Mouse (Mus musculus) intestine, postnatal 0 days (tissue): Measurements from ENCODE around the gene Camta1. TPM values are rescaled to one million over a fixed set of nuclear protein-coding genes. Genes with fewer than 3 reads are reported as not detected.

ENCODE experiments used
- ATAC-seq: fragments of 200-750 bp; cut with Nextera tagmentation; 2 replicates; pipeline ENCODE4 v1.8.0; 2017; ENCODE audit warnings: mild to moderate bottlenecking, moderate TSS enrichment, moderate library complexity
- H3K27ac ChIP-seq: fragments of 300-500 bp; sonication (generic); 2 replicates; pipeline ENCODE4 v1.5.1; 2014; ENCODE audit warnings: mild to moderate bottlenecking, low read depth, low read length, moderate library complexity
- H3K27me3 ChIP-seq: fragments of 300-500 bp; sonication (generic); replicated peaks from 2 replicates; pipeline ENCODE4 v1.6.1; 2014; ENCODE audit warnings: low read length, mixed read lengths; ENCODE audit not compliant: control insufficient read depth, insufficient read depth
- H3K36me3 ChIP-seq: fragments of 300-500 bp; sonication (generic); 2 replicates; pipeline ENCODE4 v1.6.1; 2014; ENCODE audit warnings: mild to moderate bottlenecking, moderate library complexity; ENCODE audit not compliant: control insufficient read depth, insufficient read depth
- H3K4me1 ChIP-seq: fragments of 300-500 bp; sonication (generic); replicated peaks from 2 replicates; pipeline ENCODE4 v1.6.1; 2014; ENCODE audit warnings: antibody characterized with exemption, low read length, mixed read lengths; ENCODE audit not compliant: control insufficient read depth, insufficient read depth
- H3K4me2 ChIP-seq: fragments of 300-500 bp; sonication (generic); replicated peaks from 2 replicates; pipeline ENCODE4 v1.6.1; 2014; ENCODE audit warnings: low read depth, mild to moderate bottlenecking, moderate library complexity
- H3K4me3 ChIP-seq: fragments of 300-500 bp; sonication (generic); 2 replicates; pipeline ENCODE4 v1.5.1; 2014; ENCODE audit warnings: low read depth, low read length
- H3K9ac ChIP-seq: fragments of 300-500 bp; sonication (generic); 2 replicates; pipeline ENCODE4 v1.6.1; 2014; ENCODE audit warnings: mild to moderate bottlenecking, low read depth, low read length
- H3K9me3 ChIP-seq: fragments of 300-500 bp; sonication (generic); 2 replicates; pipeline ENCODE4 v1.6.1; 2016; ENCODE audit warnings: mixed run types; ENCODE audit not compliant: control insufficient read depth
- CTCF ChIP-seq: sonication (generic); IDR thresholded peaks from 2 replicates; pipeline ENCODE4 v1.5.1; 2016; ENCODE audit warnings: low read depth, mild to moderate bottlenecking, control low read depth, antibody characterized with exemption, moderate library complexity
- WGBS: fragments of 180-500 bp; shearing (Covaris S2); extraction: QIAGEN DNeasy Blood & Tissue Kit; methylation state at CpG from one replicate; pipeline ENCODE4 v1.1.7; 2014; 5-methylcytosine and 5-hydroxymethylcytosine counted together
- polyA plus RNA-seq: library from polyadenylated mRNA; unstranded; fragments of >200 nt; fragmentation: Nextera tagmentation; extraction: Ambion mirVana; gene quantifications from 2 replicates; pipeline ENCODE4 v1.2.1, GENCODE M21; 2015

Camta1 gene
- polyA plus RNA-seq, 1 experiment from 2014 or later: 54.1 TPM

DNA sequence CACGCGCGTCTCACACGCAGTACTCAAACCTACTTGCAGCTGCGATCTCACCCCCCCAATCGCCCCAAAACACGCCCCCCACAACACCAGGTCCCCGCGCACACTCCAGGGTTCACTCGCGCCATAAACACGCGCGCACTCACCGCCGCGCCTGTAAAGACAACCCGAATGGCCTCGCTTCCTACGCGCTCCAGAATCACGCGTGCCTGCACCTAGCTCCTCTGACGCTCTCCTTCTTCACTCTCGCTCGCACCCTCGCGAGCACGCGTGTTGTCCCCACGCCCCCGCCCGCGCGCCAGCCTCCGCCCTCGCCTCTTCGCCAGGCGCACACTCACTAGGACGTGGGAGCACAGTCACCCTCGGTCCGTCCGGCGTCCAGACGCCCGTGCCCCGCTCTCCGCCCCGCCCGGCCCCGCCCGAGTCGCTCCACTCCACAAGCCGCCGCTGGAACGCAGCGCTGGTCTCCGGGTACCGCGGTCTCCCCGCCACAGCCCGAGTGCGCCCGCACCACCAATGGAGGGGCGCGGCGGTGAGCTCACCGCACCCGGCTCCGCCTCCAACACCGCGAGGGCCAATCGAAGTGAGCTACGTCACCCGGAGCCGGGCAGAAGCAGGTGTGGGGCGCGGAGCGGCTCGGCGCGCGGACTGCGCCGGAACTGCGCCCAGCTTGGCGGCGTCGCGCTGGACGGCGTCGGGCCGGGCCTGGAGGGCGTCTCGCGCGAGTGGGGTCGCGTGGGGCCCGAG is 753.5 kb downstream of the Camta1 start:
- peak; percentile 99 for ATAC-seq
- Histone ChIP-seq H3K36me3 (no peaks in the 10 kb centered on the region), H3K4me2 (peak overlapping the region; percentile 97), H3K9ac (peak overlapping the region; percentile 40), H3K27me3 (peaks cover 55% of the 10 kb centered on the region), H3K9me3 (no peaks in the 10 kb centered on the region), H3K27ac (no peak overlapping the region; the same call in none of the 2 replicates), H3K4me1 (0 out of 2 replicates have a peak, but pooled peaks cover 4% of the 10 kb centered on the region), H3K4me3 (peak overlapping the region; percentile 56)
- WGBS: under 1% methylated on average over 89 of the region's 101 CpGs
- no peak for TF ChIP-seq CTCF

DNA sequence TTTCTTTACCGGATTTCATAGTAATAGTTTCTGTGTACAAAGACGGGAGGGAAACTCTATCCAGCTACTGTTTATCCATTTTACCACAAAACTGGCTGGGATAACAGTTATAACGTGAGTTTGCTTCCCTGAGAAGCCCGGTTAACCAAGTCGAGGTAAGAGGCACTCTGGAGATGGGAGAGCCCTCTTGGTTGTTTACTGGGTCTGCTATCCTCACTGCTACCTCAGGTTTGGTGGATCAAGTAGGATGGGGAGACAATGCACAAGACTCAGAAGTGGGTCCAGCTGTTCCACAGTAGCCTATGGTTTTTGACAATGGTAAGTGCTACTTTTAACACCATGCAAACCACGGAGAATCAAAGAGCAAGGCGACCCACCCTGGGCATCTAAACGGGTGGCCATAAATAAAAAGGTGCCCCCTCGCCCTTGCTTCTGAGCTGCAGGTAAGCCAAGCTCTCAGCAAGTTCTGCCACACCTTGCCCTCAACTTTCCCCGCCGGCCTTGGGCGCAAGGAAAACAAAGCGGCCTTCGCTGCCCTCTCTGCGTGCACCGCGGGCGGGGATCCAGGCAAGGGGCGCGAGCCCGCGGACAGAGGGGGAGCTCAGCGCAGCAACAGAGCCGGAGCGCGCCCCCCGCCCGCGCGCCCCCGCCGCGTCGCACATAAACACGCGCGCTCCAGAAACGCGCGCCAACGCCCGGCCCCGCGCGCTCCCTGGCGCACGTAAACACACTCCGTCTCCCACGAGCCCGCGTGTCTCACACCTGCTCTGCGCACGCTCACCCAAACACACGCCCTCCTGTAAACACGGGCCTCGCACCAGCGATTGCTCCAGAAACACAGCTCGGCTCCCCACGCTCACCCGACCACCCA is 754.3 kb downstream of the Camta1 start:
- peak overlapping the region; percentile 56 for H3K4me3 ChIP-seq
- peaks cover 55% of the 10 kb centered on the region for H3K27me3 ChIP-seq
- ATAC-seq: no peak
- H3K9ac ChIP-seq: peak overlapping the region; percentile 40
- no peak for TF ChIP-seq CTCF
- peak overlapping the region; percentile 97 for H3K4me2 ChIP-seq
- H3K27ac ChIP-seq: no peak overlapping the region
- H3K9me3 ChIP-seq: no peaks in the 10 kb centered on the region
- no peaks in the 10 kb centered on the region for H3K36me3 ChIP-seq
- H3K4me1 ChIP-seq: 0 out of 2 replicates have a peak, but pooled peaks cover 4% of the 10 kb centered on the region
- 4% methylated on average over 46 of the region's 60 CpGs for WGBS

GRCm38 (mm10) chr4:151106468-151106867 is 755.2 kb downstream of the Camta1 start:
- H3K27ac ChIP-seq: no peak overlapping the region
- H3K4me3 ChIP-seq: no peak overlapping the region
- no peak overlapping the region for H3K4me2 ChIP-seq
- 0 out of 2 replicates have a peak, but pooled peaks cover 4% of the 10 kb centered on the region for H3K4me1 ChIP-seq
- H3K36me3 ChIP-seq: no peaks in the 10 kb centered on the region
- no peak for ATAC-seq
- TF ChIP-seq CTCF: no peak
- peaks cover 55% of the 10 kb centered on the region for H3K27me3 ChIP-seq
- no peak overlapping the region for H3K9ac ChIP-seq
- H3K9me3 ChIP-seq: no peaks in the 10 kb centered on the region
- 49% methylated on average over 10 of the region's 10 CpGs for WGBS

DNA sequence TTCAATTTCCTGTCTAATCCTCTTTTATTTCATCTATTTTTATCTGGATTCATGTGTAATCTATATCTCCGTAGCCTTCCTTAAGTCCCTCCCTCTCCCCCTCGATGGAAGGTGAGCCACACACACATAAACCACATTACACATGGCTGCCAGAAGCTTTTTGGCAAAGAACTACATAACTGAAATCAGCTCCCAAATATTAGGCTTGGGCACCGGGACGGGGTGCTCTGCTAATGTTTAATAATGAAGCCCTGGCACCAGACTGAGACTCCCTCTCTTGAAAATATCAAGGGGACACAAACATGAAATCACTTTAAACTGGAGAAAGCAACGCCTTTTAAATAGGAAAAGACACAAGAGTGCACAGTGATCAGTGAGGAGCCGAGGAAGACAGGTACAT is 755.8 kb downstream of the Camta1 start:
- Histone ChIP-seq H3K27me3 (peaks cover 50% of the 10 kb centered on the region), H3K4me2 (no peak overlapping the region), H3K4me1 (0 out of 2 replicates have a peak, but pooled peaks cover 4% of the 10 kb centered on the region), H3K9ac (no peak overlapping the region), H3K27ac (no peak overlapping the region), H3K9me3 (no peaks in the 10 kb centered on the region), H3K4me3 (no peak overlapping the region), H3K36me3 (no peaks in the 10 kb centered on the region)
- WGBS: 69% methylated on average over 6 of the region's 6 CpGs
- TF ChIP-seq CTCF: no peak
- no peak for ATAC-seq

- WGBS: 86% methylated on average over 10 of the region's 10 CpGs
- no peaks in the 10 kb centered on the region for H3K9me3 ChIP-seq
- H3K4me2 ChIP-seq: no peak overlapping the region
- TF ChIP-seq CTCF: no peak
- peaks cover 33% of the 10 kb centered on the region for H3K27me3 ChIP-seq
- no peak overlapping the region for H3K27ac ChIP-seq
- ATAC-seq: no peak
- H3K9ac ChIP-seq: no peak overlapping the region
- no peak overlapping the region for H3K4me3 ChIP-seq
- no peaks in the 10 kb centered on the region for H3K36me3 ChIP-seq
- 0 out of 2 replicates have a peak, but pooled peaks cover 4% of the 10 kb centered on the region for H3K4me1 ChIP-seq
Observed at GRCm38 (mm10) chr4:151104147-151104546, 757.5 kb downstream of the Camta1 start.

- H3K9me3 ChIP-seq: no peaks in the 10 kb centered on the region
- H3K4me1 ChIP-seq: 0 out of 2 replicates have a peak, but pooled peaks cover 4% of the 10 kb centered on the region
- no peaks in the 10 kb centered on the region for H3K36me3 ChIP-seq
- H3K4me2 ChIP-seq: no peak overlapping the region
- ATAC-seq: no peak
- TF ChIP-seq CTCF: no peak
- peaks cover 28% of the 10 kb centered on the region for H3K27me3 ChIP-seq
- no peak overlapping the region for H3K9ac ChIP-seq
- 80% methylated on average over 11 of the region's 11 CpGs for WGBS
- no peak overlapping the region for H3K27ac ChIP-seq
- no peak overlapping the region for H3K4me3 ChIP-seq
Observed at GRCm38 (mm10) chr4:151103646-151104045, 758.0 kb downstream of the Camta1 start.
